Mouse (Mus musculus) lung, embryonic 14.5 days (tissue): ENCODE results near the gene Trim80. TPM values are rescaled to one million over a fixed set of nuclear protein-coding genes. Genes with fewer than 3 reads are reported as not detected.
A peak's percentile ranks its signal among the peaks of the same experiment; 100 is the strongest.
"Not testable (repeated sequence)": the region's sequence is repeated elsewhere in the genome, so short reads cannot be mapped to it uniquely, and the experiment has no call there.

ENCODE experiments used
- ATAC-seq: fragments of 200-750 bp; cut with Nextera tagmentation; 2 replicates; pipeline ENCODE4 v1.8.0; 2017; ENCODE audit warnings: mild to moderate bottlenecking, moderate TSS enrichment, moderate library complexity; ENCODE audit not compliant: insufficient read depth
- DNase-seq: peaks from one replicate; pipeline ENCODE4 v3.0.0-alpha.2; 2015
- H3K27ac ChIP-seq: fragments of 300-500 bp; sonication (generic); 2 replicates; pipeline ENCODE4 v1.5.1; 2014; ENCODE audit warnings: low read depth, mild to moderate bottlenecking, moderate library complexity
- H3K27me3 ChIP-seq: fragments of 300-500 bp; sonication (generic); 2 replicates; pipeline ENCODE4 v1.6.1; 2014; ENCODE audit warnings: low read length, control low read depth; ENCODE audit not compliant: insufficient read depth
- H3K36me3 ChIP-seq: fragments of 300-500 bp; sonication (generic); 2 replicates; pipeline ENCODE4 v1.6.1; 2014; ENCODE audit warnings: control low read depth; ENCODE audit not compliant: insufficient read depth
- H3K4me1 ChIP-seq: fragments of 300-500 bp; sonication (generic); 2 replicates; pipeline ENCODE4 v1.6.1; 2014; ENCODE audit warnings: antibody characterized with exemption, control low read depth; ENCODE audit not compliant: insufficient read depth
- H3K4me2 ChIP-seq: fragments of 300-500 bp; sonication (generic); 2 replicates; pipeline ENCODE4 v1.6.1; 2014; ENCODE audit warnings: mild to moderate bottlenecking
- H3K4me3 ChIP-seq: fragments of 300-500 bp; sonication (generic); 2 replicates; pipeline ENCODE4 v1.5.1; 2014; ENCODE audit warnings: low read depth, low read length
- H3K9ac ChIP-seq: fragments of 300-500 bp; sonication (generic); 2 replicates; pipeline ENCODE4 v1.6.1; 2014
- H3K9me3 ChIP-seq: fragments of 300-500 bp; sonication (generic); 2 replicates; pipeline ENCODE4 v1.6.1; 2016; ENCODE audit warnings: low read depth, low read length, control low read depth
- CTCF ChIP-seq: IDR thresholded peaks from 2 replicates; pipeline ENCODE4 v1.5.1; 2016; ENCODE audit warnings: antibody characterized with exemption, low read depth
- WGBS: fragments of 180-500 bp; shearing (Covaris S2); extraction: QIAGEN DNeasy Blood & Tissue Kit; methylation state at CpG from one replicate; pipeline ENCODE4 v1.1.7; 2014; 5-methylcytosine and 5-hydroxymethylcytosine counted together
- polyA plus RNA-seq: library from polyadenylated mRNA; unstranded; fragments of >200 nt; fragmentation: Nextera tagmentation; extraction: Ambion mirVana; gene quantifications from 2 replicates; pipeline ENCODE4 v1.2.1, GENCODE M21; 2014

The Trim80 gene
- polyA plus RNA-seq, 1 experiment from 2014 or later: not detected

- no peak overlapping the region for H3K4me3 ChIP-seq
- H3K9ac ChIP-seq: no peak overlapping the region
- TF ChIP-seq CTCF: peak; percentile 95
- no peak overlapping the region for H3K4me2 ChIP-seq
- no peaks in the 10 kb centered on the region for H3K9me3 ChIP-seq
- ATAC-seq (no peak), DNase-seq (peak; percentile 93)
- peaks cover 3% of the 10 kb centered on the region; the same call in 1 of the 2 replicates for H3K36me3 ChIP-seq
- 18% methylated on average over 6 of the region's 6 CpGs for WGBS
- no peak overlapping the region for H3K27ac ChIP-seq
- H3K27me3 ChIP-seq: no peaks in the 10 kb centered on the region
- H3K4me1 ChIP-seq: no peaks in the 10 kb centered on the region
Observed at GRCm38 (mm10) chr11:115483726-115484125, 43.4 kb downstream of the Trim80 start.

DNA sequence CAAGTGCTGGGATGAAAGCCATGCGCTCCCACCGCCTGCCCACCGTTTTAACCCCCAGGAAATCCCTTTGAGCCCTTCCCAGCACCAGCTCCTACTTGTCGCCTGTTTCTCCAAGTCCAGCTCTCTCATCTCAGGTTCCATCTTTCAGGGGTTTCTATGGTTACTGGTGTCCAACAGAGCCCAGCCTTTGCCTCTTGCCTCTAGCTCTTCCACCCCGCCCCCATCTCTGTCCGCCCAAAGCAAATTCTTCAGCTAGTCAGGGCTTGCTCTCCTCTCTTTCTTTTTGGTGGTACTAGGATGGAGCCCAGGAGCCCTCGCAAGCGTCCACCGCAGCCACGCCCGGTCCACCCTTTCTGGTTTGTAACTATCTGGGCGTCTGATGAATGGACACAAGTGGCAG is 44.8 kb downstream of the Trim80 start:
- Histone ChIP-seq H3K4me2 (no peak overlapping the region), H3K9me3 (no peaks in the 10 kb centered on the region), H3K27ac (no peak overlapping the region), H3K9ac (no peak overlapping the region), H3K36me3 (peaks cover 14% of the 10 kb centered on the region; the same call in 1 of the 2 replicates), H3K4me3 (no peak overlapping the region), H3K27me3 (no peaks in the 10 kb centered on the region), H3K4me1 (no peaks in the 10 kb centered on the region)
- ATAC-seq (no peak), DNase-seq (no peak)
- TF ChIP-seq CTCF: no peak
- WGBS: 58% methylated on average over 12 of the region's 12 CpGs

DNA sequence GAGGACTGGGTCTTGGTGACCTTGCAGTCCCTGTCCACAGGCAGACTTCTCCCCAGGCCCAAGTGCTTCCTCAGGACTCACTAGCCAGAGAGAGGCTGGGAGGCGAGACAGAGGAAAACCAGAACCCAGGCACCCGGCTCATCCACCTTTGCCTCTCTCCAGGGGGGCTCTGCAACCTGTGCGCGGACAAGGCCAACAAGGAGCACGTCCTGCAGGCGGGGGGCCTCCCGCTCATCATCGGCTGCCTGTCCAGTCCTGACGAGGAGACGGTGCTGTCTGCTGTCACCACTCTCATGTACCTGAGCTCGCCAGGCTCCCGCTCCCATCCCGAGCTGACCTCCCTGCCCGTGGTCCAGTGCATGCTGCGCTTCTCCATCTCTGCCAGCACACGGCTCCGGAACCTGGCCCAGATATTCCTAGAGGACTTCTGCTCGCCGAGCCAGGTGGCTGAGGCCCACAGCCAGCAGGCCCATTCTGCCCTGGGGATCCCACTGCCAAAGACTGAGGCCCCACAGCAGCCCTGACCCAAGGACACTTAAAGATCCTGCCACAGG is 48.3 kb downstream of the Trim80 start:
- ATAC-seq: no peak
- H3K9me3 ChIP-seq: no peaks in the 10 kb centered on the region
- WGBS: 87% methylated on average over 19 of the region's 19 CpGs
- no peak overlapping the region for H3K27ac ChIP-seq
- no peak for DNase-seq
- no peak overlapping the region for H3K4me2 ChIP-seq
- no peak overlapping the region for H3K9ac ChIP-seq
- no peaks in the 10 kb centered on the region for H3K27me3 ChIP-seq
- no peak overlapping the region for H3K4me3 ChIP-seq
- H3K4me1 ChIP-seq: 0 out of 2 replicates have a peak, but pooled peaks cover 5% of the 10 kb centered on the region
- TF ChIP-seq CTCF: no peak
- H3K36me3 ChIP-seq: peaks cover 14% of the 10 kb centered on the region; the same call in 1 of the 2 replicates

GRCm38 (mm10) chr11:115490441-115491355 is 50.4 kb downstream of the Trim80 start:
- H3K9me3 ChIP-seq: no peaks in the 10 kb centered on the region
- peak; percentile 42 for ATAC-seq
- peak overlapping the region; percentile 78; the same call in 1 of the 2 replicates for H3K27ac ChIP-seq
- peak overlapping the region; percentile 64 for H3K4me3 ChIP-seq
- H3K9ac ChIP-seq: peak overlapping the region; percentile 69
- peak overlapping the region; percentile 86 for H3K4me2 ChIP-seq
- 21% methylated on average over 25 of the region's 25 CpGs for WGBS
- no peak for DNase-seq
- H3K4me1 ChIP-seq: 0 out of 2 replicates have a peak, but pooled peaks cover 5% of the 10 kb centered on the region
- H3K36me3 ChIP-seq: peaks cover 14% of the 10 kb centered on the region; the same call in 1 of the 2 replicates
- no peaks in the 10 kb centered on the region for H3K27me3 ChIP-seq
- TF ChIP-seq CTCF: no peak

- ATAC-seq (peak; percentile 87), DNase-seq (peak; percentile 87)
- H3K4me2 ChIP-seq: peak within 1 kb of the TSS; percentile 86
- peak within 1 kb of the TSS; percentile 69 for H3K9ac ChIP-seq
- H3K9me3 ChIP-seq: no peaks in the 10 kb centered on the region
- TF ChIP-seq CTCF: peak; percentile 80
- peak within 1 kb of the TSS; percentile 78; the same call in 1 of the 2 replicates for H3K27ac ChIP-seq
- H3K36me3 ChIP-seq: peaks cover 15% of the 10 kb centered on the region; the same call in 1 of the 2 replicates
- under 1% methylated on average over 43 of the region's 43 CpGs for WGBS
- H3K27me3 ChIP-seq: no peaks in the 10 kb centered on the region
- 0 out of 2 replicates have a peak, but pooled peaks cover 5% of the 10 kb centered on the region for H3K4me1 ChIP-seq
- peak within 1 kb of the TSS; percentile 64 for H3K4me3 ChIP-seq
Observed at GRCm38 (mm10) chr11:115491356-115492083, 51.2 kb downstream of the Trim80 start, which contains the start of gene Nt5c. Gene Nt5c (minus strand): TSS chr11:115491862.

DNA sequence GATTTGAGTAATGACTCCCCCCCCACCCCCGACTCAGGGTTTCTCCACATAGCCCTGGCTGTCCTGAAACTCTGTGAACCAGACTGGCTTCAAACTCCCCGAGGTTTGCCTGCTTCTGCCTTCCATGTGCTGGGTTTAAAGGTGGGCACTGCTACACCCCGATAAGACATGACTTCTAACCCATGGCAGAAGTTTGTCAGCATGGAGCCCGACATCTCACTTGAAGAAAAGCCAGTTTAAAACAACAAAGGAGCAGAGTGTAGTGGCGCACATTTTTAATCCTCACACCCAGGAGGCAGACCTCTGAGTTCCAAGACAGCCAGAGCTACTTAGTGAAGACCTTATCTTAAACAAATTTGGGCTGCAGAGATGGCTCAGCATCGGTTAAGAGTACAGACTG is 52.0 kb downstream of the Trim80 start:
- ATAC-seq (no peak), DNase-seq (no peak)
- Histone ChIP-seq H3K4me2 (peak overlapping the region; percentile 86), H3K27me3 (no peaks in the 10 kb centered on the region), H3K36me3 (peaks cover 23% of the 10 kb centered on the region), H3K27ac (no peak overlapping the region), H3K9me3 (no peaks in the 10 kb centered on the region), H3K4me3 (peak overlapping the region; percentile 64), H3K4me1 (0 out of 2 replicates have a peak, but pooled peaks cover 5% of the 10 kb centered on the region), H3K9ac (peak overlapping the region; percentile 69; the same call in 1 of the 2 replicates)
- WGBS: 24% methylated on average over 6 of the region's 6 CpGs
- TF ChIP-seq CTCF: no peak

DNA sequence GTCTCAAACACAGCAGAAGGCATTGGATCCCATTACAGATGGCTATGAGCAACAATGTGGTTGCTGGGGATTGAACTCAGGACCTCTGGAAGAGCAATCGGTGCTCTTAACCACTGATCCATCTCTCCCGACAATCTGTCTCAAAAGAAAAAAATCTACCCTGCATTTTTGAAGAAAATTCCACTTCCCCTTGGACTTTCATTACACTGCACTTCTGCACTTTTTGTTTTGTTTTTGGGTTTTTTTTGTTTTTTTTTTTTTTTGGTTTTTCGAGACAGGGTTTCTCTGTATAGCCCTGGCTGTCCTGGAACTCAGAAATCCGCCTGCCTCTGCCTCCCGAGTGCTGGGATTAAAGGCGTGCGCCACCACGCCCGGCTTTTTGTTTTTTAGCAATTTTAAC is 56.2 kb downstream of the Trim80 start:
- not testable (repeated sequence) for H3K27ac ChIP-seq, H3K4me1 ChIP-seq, H3K4me3 ChIP-seq

More for the DNA sequence above, 56.2 kb downstream of the Trim80 start:
- ATAC-seq, DNase-seq, H3K4me2 ChIP-seq, H3K9me3 ChIP-seq, H3K9ac ChIP-seq, H3K27me3 ChIP-seq: not testable (repeated sequence)
- 84% methylated on average over 9 of the region's 9 CpGs for WGBS
- H3K36me3 ChIP-seq: peaks cover 49% of the 10 kb centered on the region
